Mouse (Mus musculus): ENCODE data around the gene Rab22a.

DNA sequence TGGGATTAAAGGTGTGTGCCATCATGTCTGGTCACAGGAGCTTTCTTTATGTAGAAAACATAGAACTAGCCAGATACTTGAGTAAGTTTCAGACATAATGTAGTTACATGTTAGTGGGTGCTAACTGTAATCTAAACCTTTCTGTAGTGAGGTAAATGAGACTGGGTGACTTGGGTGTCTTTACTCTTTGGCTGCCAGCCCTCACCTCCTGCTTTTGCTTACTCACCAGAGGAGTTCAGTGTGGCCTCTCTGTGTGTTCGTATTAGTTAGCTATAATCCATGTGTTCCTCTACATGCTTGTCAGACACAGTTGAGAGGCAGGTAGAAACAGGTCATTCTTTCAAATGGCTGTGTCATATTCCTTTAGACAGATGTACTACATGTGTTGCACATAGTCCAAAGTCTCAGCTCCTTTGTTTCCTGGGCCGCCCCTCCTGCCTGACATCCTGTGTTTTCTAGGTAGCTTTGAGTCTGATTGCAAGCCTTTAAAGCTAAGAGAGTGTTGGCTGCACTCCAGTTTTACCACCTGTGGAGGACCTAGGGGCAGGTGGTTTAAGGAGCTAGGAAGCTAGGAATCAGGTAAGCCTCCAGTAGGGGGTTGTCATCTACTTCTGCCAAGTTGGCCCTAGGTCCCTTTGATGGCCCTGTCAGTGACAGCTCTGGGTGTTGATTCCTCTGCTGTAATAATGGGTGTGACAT lies 89.5 kb downstream of the Rab22a start:
- TF ChIP-seq CTCF (IDR thresholded peaks at IDR 0.05; ENCODE audit: control insufficient read depth, insufficient read depth, low read length), result no peak
- TF ChIP-seq POLR2A (IDR thresholded peaks at IDR 0.05; ENCODE audit: borderline replicate concordance, control insufficient read depth, low read depth, low read length), result no peak
